Mouse (Mus musculus) spleen, postnatal 4 days (tissue): Measurements from ENCODE around the gene Eif2d.

Source experiments
- DNase-seq, 2 experiments: peaks; one replicate each; pipeline ENCODE4 v3.0.0; 2022; ENCODE audit warnings: low spot score in 2 of 2

Eif2d gene

DNA sequence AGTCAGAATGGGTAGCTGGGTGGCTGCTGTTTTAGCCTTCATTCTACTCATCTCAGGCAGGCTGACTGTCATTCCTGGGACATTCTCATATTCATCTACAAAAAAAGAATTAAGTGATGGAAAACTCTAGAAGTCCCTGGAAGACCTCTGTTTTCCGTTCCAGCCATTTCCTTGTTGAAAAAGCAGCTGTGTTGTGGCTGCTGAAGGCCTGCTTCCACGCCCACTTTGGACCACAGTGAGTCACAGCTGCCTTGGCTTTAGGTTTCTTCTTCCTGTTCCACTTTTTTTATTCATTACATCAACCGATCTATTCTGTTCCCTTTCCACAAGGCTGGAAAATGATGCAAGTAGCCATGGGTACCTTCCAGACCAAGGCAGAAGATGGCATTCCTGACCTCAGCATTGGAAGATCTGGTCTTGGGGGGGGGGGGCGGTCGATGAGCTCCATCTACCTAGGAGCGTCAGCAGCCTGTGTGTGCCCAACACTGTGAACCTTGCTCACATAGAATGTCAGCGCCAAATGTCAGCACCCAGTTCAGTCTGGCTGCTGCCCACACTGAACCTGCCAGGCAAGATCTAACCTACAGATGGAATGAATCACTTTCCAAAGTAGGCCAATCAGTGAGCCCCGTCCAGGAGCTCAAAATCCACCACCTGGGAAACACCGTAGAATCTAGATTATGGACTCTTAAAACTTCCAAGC lies 31.4 kb downstream of the Eif2d start:
- no peak for DNase-seq

GRCm38 (mm10) chr1:131184956-131185660 lies 32.1 kb downstream of the Eif2d start:
- DNase-seq: no peak

DNA sequence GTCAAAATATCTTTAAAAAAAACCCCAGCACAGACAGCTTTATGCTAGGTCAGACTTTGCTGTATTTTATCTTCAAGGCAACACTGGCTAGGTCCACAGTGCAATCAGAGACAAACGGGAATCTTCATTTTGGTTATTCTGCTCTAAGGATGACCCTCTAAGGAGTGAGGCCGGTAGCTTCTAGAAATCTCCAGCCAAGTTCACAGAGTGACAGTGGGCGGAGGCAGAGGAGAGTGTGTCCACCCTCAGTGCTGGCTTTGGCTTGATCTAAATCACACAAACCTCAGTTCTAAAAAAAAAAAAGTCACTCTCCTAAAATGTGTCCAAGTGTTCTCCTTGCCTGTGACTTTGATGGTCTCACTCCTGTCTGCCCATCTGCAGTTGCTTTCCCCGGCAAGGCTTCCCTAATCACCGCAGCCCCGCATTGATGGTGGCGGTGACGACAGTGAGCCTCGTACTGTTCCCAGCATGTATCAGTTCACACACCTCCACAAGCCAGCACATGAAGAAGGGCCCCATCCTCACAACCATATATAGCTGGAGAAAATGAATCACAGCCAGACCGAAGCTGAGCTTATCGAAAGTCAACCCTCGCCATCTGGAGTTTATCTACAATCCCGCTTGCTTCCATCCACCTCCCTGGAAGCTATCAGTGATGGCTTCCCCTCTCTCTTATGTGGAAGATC lies 33.0 kb downstream of the Eif2d start:
- no peak for DNase-seq

GRCm38 (mm10) chr1:131186995-131187394 lies 34.0 kb downstream of the Eif2d start:
- no peak for DNase-seq

GRCm38 (mm10) chr1:131187856-131188255 lies 34.9 kb downstream of the Eif2d start:
- no peak for DNase-seq

GRCm38 (mm10) chr1:131188655-131189054 lies 35.7 kb downstream of the Eif2d start:
- peak in 1 of 2 experiments; percentile 25 for DNase-seq

DNA sequence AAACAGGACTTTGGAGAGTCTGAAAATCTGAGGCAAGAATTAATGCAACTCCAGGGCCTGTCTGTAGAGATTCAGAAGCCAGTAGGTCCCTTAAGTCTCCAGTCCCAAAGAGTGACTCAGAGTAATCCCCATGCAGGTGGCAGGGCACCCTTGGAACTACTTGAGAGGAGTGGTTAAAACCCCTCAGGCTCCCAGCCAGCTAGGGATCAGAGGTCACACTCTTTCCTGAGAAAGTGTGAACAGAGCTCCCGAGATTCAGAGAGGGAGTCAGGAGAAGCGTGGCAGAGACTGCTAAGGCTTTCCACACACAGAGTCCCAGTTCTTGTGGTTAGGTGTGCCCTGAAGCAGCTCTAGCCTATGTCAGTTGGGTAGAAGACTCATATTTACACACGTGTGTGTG lies 40.8 kb downstream of the Eif2d start:
- no peak for DNase-seq

GRCm38 (mm10) chr1:131195653-131196052 lies 42.7 kb downstream of the Eif2d start:
- no peak for DNase-seq

DNA sequence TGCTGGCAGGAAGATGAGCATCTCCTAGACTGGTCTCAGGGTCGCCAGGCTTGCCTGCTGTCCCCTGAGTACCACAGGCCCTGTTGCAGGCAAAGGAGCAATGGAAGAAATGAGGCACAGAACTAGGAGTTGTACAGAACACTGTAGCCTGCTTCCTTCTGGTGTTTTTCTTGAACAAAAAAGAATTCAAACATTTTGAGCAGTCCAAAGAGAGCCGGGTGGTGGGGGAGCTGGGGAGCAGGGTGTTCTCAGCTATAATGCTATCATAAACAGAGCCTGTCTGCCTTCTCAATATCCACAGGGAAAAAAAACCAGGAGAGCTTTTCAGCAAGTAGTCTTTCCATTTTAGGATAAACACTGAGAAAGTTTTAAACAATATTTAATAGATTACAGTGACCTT lies 43.1 kb downstream of the Eif2d start:
- no peak for DNase-seq

DNA sequence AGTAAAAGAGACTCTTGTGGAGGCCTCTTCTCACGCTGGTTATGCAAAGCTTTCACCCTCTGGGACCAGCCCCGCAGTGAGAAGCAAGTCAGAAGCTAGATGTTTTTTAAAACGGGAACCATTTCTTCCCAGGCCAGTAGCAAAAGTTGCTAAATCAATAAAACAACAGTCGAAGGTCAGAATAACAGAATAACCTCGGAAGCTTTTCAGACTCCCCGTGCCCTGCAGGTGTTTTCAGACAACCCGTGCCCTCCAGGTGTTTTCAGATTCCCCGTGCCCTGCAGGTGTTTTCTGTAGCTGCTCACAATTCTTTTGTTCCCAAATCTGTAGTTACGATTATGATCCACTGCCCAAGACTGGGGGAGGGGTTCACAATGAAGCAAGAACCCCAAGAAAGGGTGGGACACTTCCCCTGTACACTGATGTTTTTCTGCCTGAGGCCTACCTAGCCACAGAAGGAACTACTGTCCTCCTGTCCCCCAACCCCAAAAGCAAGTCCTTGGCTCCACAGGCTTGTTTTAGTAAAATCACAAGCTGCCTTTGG lies 45.5 kb downstream of the Eif2d start:
- DNase-seq: no peak

GRCm38 (mm10) chr1:131199118-131199821 lies 46.3 kb downstream of the Eif2d start:
- DNase-seq: peak; percentile 27 to 74

GRCm38 (mm10) chr1:131199976-131200375 lies 47.0 kb downstream of the Eif2d start:
- peak; percentile 85 to 91 for DNase-seq

DNA sequence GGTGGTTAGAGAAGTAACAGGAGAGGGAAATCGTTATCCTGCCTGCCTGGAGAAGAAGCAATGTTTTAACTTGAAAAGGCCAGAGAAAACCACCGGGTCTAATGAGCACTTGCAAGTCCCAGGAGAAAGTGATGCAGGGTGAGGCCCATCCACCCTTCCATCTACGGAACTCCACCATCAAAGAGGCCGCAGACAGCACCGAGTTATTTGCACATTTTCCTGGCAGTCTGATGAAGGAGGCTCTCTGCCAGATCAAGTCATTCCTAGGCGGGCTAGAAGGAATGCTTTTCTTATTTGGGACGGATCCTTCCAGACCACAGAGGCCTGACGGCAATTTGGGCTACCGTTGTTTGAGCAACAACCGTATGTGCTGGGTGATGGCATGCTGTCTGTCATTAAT lies 47.6 kb downstream of the Eif2d start:
- DNase-seq: no peak

- no peak for DNase-seq
Measured at GRCm38 (mm10) chr1:131201391-131201790, 48.4 kb downstream of the Eif2d start.

DNA sequence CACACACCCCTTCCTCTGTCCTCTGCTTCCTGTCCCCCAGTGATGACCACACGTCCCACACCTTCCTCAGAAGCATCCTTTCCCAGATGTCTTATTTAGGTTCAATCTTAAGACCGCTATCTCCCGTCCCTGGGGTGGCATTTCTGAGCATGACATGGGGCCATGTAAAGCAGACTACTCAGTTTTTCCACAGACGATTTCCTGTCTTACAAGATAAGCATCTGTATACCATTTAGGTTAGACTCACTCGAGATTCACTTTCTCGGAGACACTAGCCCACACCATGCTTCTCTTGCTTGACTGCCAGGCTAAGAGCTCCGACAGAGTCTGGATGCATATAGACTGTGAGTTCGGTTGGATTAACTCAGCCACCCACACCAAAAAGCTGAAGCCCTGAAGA lies 51.5 kb downstream of the Eif2d start:
- DNase-seq: no peak

DNA sequence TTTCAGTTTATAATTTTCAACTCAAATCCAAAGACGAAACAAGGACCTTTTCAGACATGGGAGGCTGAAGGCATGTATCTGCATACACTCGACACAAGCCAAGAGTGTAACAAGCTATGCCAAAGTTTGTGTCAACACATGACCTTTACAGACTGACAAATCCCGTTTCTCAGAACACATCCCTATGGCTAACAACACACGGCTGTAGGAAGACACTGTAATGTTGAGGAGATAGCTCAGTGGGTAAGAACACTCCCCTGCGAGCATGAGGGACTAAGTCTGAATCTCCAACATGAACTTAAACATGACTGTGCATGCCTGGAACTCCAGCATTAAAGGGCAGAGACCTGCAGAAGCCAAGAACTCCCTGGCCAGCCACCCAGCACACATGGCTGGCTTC lies 53.4 kb downstream of the Eif2d start:
- DNase-seq: no peak

DNA sequence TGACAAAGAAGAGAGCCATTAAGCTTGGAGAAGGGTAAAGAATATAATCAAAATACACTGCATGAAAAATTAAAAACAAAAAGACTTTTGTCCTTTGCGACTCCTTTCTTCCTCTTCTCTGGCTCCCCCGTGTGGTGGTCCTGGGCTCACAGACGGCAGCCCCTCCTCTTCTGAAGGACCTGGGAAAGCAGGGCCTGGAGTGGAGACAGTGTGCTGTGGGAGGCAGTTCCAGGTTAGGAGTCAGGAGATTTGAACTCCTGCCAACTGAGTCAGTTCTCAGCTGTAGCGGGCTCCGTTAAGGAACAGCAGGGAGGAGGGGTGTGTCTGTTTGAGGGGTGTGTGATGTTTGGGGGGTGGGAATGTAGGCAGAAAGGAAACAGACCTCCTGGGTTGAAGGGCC lies 54.5 kb downstream of the Eif2d start:
- peak; percentile 73 to 88 for DNase-seq

GRCm38 (mm10) chr1:131208081-131208480 lies 55.1 kb downstream of the Eif2d start:
- DNase-seq: no peak

DNA sequence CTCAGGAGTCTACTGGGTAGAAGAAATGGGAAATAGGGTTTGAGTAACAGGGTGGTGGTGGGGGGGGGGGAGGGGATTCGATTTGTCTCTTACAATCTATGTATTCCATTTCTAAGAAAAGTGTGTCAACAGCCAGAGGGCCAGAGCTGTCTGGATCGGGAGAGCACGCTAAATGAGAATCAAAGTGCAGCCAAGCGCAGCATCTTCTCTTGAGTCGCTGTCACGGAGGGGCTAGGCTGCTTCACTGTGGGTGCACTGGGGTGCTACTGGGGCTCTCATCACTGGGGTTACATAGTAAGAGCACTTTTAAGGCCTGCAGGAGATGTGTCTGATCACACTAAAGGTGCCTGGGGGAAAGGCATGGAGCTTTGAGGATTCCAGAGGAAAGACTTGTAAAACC lies 55.8 kb downstream of the Eif2d start:
- DNase-seq: no peak

DNA sequence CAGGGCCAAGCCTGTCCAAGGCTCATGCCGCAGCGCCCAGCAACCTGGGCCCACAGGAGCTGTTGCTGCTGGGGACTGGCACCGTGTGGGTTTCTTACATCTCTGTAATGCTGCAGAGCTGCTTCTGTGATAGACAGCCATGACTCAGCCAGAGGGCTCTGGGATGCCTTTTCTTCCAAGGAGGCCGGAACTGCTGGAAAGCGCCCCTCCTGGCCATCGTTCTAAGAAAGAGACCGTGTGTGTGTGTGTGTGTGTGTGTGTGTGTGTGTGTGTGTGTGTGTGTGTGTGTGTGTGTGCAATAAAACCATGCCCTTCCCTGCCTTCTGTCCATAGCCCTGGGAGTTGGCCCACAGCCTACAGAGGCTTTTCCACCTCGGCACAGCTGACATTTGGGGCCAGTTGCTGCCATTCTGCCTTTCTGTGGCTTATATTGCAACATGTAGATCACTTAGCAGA lies 57.0 kb downstream of the Eif2d start:
- DNase-seq: no peak

DNA sequence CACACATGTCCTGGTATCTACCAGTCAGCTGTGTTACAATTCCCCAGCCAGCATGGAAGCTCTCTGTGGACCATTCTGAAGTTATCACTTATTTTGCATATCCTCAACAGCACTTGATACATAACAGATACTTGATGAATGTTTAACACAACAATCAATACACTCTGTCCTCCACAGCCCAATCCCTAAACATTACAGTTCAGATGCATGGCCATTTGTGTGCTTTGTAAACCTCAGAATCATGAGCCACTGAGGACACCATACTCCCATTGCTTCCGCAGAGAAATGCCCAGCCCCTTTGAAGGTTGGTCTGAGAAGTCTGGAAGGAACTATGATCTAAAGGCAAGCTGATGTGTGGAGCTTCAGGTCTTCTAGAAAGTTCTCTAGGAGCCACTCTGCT lies 58.7 kb downstream of the Eif2d start:
- no peak for DNase-seq

DNA sequence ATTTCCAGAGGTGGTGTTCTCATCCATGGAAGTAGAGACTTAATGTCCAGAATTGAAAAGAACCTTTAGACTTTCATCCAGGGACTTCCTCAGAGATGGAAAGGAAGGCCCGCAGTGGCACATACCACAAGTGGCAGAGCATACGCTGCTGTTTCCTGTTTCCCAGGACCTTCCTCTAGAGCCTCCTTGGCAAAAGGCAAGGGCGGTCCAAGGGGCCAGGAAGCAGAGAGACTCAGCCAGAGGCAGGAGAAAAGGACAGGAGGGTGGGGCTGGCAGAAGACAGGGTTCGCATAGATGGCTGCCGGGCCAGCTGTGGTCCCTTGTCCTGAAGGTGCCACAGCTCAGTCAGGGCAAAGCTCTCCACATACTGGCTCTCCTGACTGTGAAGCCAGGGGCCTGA lies 60.0 kb downstream of the Eif2d start:
- no peak for DNase-seq
